Mouse (Mus musculus) CH12F3 (cell line): ENCODE results near the gene Kirrel3.

Experiments used
- in situ Hi-C: fragments of 300-500 bp; cut with MboI; formaldehyde crosslinking; loops from 2 replicates; pipeline ENCODE4 v1.14.3; 2020; ENCODE audit warnings: low sequenced_read_pairs

The Kirrel3 gene

DNA sequence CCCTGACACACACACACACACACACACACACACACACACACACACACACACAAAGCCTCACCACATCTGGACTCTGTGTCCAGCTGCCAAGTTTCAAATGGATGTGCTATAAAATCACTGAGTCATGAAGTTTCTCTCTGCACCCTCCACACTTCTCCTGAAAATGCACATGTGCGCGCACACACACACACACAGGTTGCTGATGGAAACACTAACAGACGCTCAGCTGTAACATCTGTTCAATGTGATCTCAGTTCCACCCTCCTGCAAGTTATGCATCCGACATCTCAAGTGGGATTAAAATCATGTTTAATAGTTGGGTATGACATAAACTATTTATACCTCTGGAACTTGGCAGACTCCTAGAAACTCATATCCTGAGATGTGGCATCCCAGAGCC lies 518.4 kb downstream of the Kirrel3 start:
- in situ Hi-C loops = loop anchor here (25.0 kb wide), 1 partner anchor 342 kb away; no protein-coding TSS in a partner anchor

DNA sequence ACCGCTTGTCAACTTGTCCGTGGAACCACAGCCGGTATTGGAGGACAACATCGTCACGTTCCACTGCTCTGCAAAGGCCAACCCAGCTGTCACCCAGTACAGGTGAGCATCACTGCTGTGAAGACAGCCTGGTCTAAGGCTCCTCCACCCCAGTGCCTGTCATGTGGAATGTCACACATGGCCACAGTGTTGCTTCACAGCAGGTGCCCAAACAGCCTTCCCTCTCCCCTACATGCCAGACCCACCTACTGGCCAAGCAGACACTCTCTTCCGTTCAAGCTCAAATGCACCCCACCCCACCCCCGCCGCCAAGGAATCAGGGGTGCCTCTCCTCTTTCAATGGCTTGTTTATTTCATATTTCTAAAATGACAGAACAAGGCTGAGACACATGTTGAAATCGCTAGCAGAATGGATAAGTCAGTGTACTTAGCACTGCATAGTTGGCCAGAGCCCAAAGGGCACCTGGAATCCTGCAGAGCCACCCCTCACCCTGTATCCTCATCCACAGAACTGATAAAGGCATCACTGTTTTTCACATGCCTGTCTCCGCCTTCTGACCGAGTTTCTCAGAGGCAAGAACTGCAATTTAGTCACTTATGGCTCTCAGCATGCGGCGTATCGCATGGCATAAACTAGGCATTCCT lies 522.1 kb downstream of the Kirrel3 start:
- in situ Hi-C loops = loop anchor here (25.0 kb wide), 1 partner anchor 346 kb away; no protein-coding TSS in a partner anchor

- in situ Hi-C loops = loop anchor here (25.0 kb wide), 1 partner anchor 354 kb away; no protein-coding TSS in a partner anchor
Observed at GRCm38 (mm10) chr9:35016762-35017161, 531.1 kb downstream of the Kirrel3 start.

GRCm38 (mm10) chr9:35017563-35017962 lies 531.9 kb downstream of the Kirrel3 start:
- in situ Hi-C loops = loop anchor here (25.0 kb wide), 1 partner anchor 355 kb away; no protein-coding TSS in a partner anchor

- in situ Hi-C loops = loop anchor here (25.0 kb wide), 1 partner anchor 356 kb away; no protein-coding TSS in a partner anchor
Observed at GRCm38 (mm10) chr9:35018056-35018455, 532.4 kb downstream of the Kirrel3 start.

DNA sequence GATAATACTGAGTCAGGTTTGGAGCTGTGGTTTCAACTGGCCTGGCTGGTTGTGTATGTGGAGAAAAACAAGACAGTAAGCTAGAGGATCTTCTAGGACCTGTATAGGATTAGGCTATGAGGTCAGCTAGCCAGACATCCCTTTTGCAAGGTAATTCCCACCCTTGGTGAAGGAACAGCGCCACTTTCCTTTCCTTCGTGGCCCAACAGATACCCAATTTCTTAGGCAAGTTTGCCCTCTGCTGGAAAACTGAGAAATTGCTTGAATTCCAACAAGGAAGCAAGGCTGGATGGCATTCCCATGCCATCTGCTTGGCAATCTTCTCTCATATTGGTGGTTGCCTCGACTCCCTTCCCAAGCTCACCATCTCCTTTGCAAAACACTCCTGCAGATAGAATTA lies 533.7 kb downstream of the Kirrel3 start:
- in situ Hi-C loops = loop anchor here (25.0 kb wide), 1 partner anchor 357 kb away; no protein-coding TSS in a partner anchor

DNA sequence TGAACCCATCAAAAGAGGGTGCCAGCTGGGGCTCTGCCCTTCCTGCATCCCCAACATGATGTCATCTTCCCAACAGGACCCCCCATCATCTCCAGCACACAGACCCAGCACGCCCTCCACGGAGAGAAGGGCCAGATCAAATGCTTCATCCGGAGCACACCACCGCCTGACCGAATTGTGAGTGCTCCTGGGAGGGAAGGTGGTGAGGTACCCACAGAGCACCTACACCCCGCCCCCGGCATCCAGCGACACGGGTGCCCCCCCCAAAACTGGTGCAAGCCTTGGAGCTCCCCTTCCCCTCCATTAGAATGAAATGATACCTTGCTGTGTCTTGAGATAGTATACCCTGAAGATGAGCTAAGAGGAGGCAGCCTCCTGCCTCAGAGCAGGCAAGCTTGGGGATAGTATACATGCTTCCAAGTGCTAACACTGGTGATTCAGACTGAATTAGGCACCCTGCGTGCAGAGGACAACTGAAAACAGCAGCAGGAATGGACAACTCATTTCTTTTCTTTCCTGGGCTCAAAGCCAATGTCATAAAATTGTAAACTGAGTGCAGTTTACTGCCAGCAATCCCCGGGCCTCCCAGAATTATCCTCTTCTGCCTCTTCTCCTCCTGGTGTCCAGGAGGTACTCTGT lies 534.4 kb downstream of the Kirrel3 start:
- in situ Hi-C loops = loop anchor here (25.0 kb wide), 1 partner anchor 358 kb away; no protein-coding TSS in a partner anchor

- in situ Hi-C loops = loop anchor here (25.0 kb wide), 1 partner anchor 359 kb away; no protein-coding TSS in a partner anchor
Observed at GRCm38 (mm10) chr9:35021744-35022143, 536.0 kb downstream of the Kirrel3 start.

GRCm38 (mm10) chr9:35024591-35025496 lies 539.1 kb downstream of the Kirrel3 start:
- in situ Hi-C loops = loop anchor here (25.0 kb wide), 1 partner anchor 363 kb away; no protein-coding TSS in a partner anchor

GRCm38 (mm10) chr9:35026311-35026710 lies 540.6 kb downstream of the Kirrel3 start:
- in situ Hi-C loops = no loop called here

GRCm38 (mm10) chr9:35026897-35027311 lies 541.2 kb downstream of the Kirrel3 start:
- in situ Hi-C loops = no loop called here

- in situ Hi-C loops = no loop called here
Observed at GRCm38 (mm10) chr9:35027382-35027997, 541.8 kb downstream of the Kirrel3 start.

- in situ Hi-C loops = no loop called here
Observed at GRCm38 (mm10) chr9:35030823-35031222, 545.1 kb downstream of the Kirrel3 start.

DNA sequence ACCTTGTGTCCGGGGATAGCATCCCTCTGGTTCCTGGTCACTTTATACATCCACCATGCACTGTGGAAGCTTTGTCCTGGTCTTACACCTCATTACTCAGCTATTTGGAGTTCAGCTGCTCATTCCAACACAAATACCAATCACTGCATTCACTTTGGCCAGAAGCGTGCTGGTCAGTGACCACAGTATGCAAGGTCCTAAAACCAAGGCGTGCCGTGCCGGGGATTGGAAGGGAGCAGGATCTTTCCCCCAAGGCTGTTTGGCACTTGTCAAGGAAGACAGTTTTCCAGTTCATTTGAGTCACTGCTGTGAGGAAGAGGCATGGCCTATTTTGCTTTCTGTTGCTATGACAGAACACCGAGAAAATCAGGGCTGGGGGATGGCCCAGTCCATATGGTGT lies 546.8 kb downstream of the Kirrel3 start:
- in situ Hi-C loops = no loop called here

DNA sequence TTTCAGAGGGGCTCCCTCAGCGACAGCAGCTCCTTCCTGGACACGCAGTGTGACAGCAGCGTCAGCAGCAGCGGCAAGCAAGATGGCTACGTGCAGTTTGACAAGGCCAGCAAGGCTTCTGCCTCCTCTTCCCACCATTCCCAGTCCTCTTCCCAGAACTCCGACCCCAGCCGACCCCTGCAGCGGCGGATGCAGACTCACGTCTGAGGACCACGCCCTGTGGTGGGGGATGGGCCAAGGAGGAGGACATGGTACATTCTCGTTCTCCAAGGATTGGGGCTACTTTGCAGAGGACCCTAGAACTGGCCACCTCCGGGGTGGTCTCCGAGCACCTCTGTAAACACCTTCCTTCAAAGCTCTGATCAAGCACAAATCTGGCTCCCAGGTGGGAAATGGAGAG lies 549.4 kb downstream of the Kirrel3 start:
- in situ Hi-C loops = no loop called here

GRCm38 (mm10) chr9:35038922-35039586 lies 553.4 kb downstream of the Kirrel3 start:
- in situ Hi-C loops = no loop called here

DNA sequence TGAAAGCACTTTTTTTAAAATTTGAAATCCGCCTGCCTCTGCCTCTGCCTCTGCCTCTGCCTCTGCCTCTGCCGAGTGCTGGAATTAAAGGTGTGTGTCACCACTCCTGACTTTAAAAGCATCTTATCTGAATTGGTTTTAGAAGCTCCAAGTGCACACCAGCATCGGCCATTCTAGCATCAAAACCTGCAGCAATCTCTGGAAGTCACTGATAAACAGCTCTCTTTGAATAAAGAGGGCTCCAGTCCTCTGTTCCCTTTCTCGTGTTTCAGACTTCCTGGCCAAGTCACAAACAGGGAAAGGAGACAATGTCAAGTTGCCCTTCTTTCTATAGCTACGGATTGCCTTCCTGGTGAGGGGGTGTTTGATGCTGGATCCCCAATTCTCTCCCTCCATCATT lies 554.2 kb downstream of the Kirrel3 start:
- in situ Hi-C loops = no loop called here

DNA sequence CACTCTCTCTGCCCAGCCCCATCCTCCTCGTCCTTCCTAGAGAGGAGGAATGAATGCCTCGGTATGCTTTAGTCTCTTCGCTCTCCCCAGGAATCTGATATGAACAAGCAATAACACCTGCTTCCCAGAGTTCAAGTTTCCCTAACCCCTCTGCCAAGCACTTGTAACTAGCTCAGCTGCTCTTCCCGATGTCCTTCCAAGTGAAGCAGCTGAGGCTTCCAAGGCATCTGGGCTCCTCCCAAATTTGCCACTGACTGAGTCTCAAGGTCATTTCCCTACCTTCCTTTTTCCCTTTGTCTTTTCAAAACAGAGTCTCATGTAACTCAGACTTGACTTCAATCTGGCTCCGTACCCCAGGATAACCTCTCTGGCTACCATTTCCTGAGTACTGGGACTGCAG lies 555.8 kb downstream of the Kirrel3 start:
- in situ Hi-C loops = no loop called here

DNA sequence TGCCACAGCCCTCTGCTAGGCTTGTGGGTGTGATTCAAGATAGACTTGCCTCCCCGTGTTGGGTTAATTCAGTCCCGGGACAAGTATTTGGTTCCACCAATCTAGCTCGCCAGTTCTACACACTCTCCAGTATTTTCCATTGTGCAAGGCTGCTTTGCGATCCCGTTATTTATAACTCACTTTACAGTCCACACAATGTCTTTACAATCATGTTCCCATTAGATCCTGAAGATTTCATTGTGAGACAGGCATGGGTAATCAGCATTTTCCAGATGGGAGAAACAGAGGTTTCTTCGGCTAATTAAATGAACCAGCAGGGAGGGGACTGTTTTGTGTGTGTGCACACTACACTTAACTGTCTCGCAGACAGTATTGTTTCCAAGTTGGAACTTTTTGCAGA lies 557.9 kb downstream of the Kirrel3 start:
- in situ Hi-C loops = no loop called here

DNA sequence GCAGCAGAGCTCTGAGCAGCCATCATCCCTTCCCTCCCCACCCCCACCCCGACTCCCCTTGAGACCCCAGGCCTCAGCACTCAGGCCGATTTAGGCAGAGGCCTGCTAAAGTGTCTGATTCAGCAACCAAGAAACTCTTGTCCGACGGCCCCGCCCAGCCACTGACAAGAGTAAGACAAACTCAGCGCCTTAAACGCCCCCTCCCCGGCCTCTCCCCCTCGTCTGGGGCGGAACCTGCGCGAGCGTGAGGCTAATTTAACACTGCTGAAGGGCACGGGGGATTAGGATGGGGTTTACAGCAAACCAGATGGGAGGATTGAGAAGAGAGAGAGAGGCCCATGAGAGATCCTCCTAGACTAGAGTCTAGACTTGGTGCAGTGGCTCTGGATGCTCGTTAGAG lies 558.8 kb downstream of the Kirrel3 start:
- in situ Hi-C loops = no loop called here
